Mouse (Mus musculus): ENCODE measurements around the gene Etfbkmt.

DNA sequence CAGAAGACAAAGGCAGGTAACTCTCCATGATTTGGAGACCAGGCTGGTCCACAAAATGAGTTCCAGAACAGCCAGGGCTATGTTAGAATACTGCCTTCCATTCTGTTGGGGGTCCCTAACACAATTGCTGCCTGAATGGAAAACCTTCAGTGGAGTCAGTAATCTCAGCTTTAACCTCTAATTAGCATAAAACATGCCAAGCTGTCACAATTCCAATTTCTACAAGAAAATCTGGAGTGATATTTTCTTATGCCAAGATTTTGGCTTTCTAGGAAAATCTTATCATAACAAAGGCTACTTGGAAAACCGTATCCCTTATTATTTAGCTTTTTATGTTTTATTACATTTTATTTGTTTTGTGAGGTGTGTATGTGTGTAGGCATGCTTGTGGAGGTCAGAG, 36.2 kb upstream of the Etfbkmt start:
- TF ChIP-seq CTCF (IDR thresholded peaks at IDR 0.05; ENCODE audit: low read depth, low read length) (no peak), POLR2A (IDR thresholded peaks at IDR 0.05; ENCODE audit: borderline replicate concordance, low read depth, low read length) (no peak)
